Mouse (Mus musculus) ES-Bruce4 (cell line): ENCODE results near the gene Cotl1.

Source experiments
- CTCF ChIP-seq: IDR thresholded peaks from one replicate; pipeline ENCODE4 v1.8.1; 2011; ENCODE audit warnings: low read depth, low read length
- EP300 ChIP-seq: IDR thresholded peaks from 2 replicates; pipeline ENCODE4 v1.6.1; 2011; ENCODE audit warnings: low read depth, low read length; ENCODE audit not compliant: insufficient read depth
- POLR2A ChIP-seq: IDR thresholded peaks from one replicate; pipeline ENCODE4 v1.8.1; 2011; ENCODE audit warnings: low read length; ENCODE audit not compliant: insufficient read depth

DNA sequence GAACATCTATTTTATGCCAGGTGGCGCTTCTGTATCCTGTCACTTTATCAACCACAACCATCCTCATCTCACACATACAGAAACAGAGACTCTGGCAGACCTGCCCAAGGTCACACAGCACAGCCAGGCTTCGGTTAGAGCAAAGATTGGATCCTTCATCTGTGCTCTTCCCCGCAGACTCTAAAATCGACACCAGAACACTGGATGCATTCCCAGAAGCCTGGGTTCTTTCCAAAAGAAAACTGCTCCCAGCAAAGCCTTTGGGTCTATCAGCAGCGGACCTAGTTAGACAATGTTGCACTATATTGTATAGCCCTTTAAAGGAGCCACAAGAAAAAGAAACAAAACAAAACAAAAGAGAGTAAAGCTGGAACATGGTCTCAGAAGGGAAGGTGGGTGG is 5.1 kb downstream of the Cotl1 start:
- TF ChIP-seq POLR2A, result no peak
- no peak for TF ChIP-seq EP300
- no peak for TF ChIP-seq CTCF
